8 mouse cellular contexts compared by ENCODE assay signal in the genomic region with DNA sequence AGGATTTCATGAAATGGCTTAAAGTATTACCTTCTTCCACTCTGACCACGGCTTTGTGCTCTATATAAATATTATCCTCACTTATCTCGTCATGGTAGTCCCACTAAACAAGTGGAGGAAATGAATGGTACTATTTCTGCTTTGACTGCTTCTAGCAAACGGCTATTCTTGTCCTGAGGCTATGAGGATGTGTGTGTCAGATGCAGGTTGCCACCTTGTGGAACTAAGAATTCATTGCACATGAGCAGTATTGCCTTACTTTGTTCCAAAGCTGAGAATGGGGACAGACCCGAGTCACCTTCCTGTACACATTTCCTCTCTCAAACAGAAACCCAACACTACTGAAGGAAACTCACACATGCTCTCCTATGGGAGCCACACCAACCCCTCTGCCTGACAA.
DNase-seq lines count a peak whose midpoint lies in the region; ATAC-seq lines count a peak whose summit lies in the region.

No protein-coding gene starts in this region.

- peak; percentile 5 for DNase-seq in cerebellum, adult 11 months
- DNase-seq in cerebellum, postnatal 4 days (ENCODE audit: low spot score in 2 of 2), result no peak
- peak; percentile 30 to 43 for DNase-seq in right cerebral cortex, adult 2 months (ENCODE audit: low spot score in 2 of 2)
- no peak for DNase-seq in right cerebral cortex, postnatal 14 days
- DNase-seq in embryo, embryonic 10 days (ENCODE audit: low spot score), result peak; percentile 79
- no peak for DNase-seq in T-cell, adult 2 months (ENCODE audit: low spot score)

- peak; percentile 60 for ATAC-seq in inflammation-experienced regulatory T-cells, adult 6 months
- peak; percentile 72 for ATAC-seq in midbrain, embryonic 12.5 days (ENCODE audit: low FRiP score, low read depth)

- H3K36me3 ChIP-seq in midbrain, embryonic 12.5 days, result no peaks in the 10 kb centered on the region

- H3K4me2 ChIP-seq in midbrain, embryonic 12.5 days (replicated peaks), result no peak overlapping the region

- H3K9me3 ChIP-seq in midbrain, embryonic 12.5 days, result no peaks in the 10 kb centered on the region

- no peak overlapping the region for H3K27ac ChIP-seq in midbrain, embryonic 12.5 days (replicated peaks)

- no peaks in the 10 kb centered on the region for H3K27me3 ChIP-seq in midbrain, embryonic 12.5 days

- H3K4me3 ChIP-seq in midbrain, embryonic 12.5 days, result no peak overlapping the region

- no peak overlapping the region for H3K9ac ChIP-seq in midbrain, embryonic 12.5 days (replicated peaks)

- 18% methylated on average over 4 of the region's 4 CpGs for WGBS in midbrain, embryonic 12.5 days

- H3K4me1 ChIP-seq in midbrain, embryonic 12.5 days, result no peaks in the 10 kb centered on the region

Comparison
In these comparisons a context has a peak if more than half of its experiments do, and no peak if none do; other contexts are left out.
1. DNase-seq: peak in cerebellum, adult 11 months (single experiment), right cerebral cortex, adult 2 months (2 of 2) and embryo, embryonic 10 days (single experiment); none in cerebellum, postnatal 4 days (0 of 2), right cerebral cortex, postnatal 14 days (single experiment) and T-cell, adult 2 months (single experiment).